Mouse (Mus musculus) c-Kit-positive CD71-negative TER-119-negative erythroid progenitor cells, embryonic 14.5 days (primary cell): ENCODE results near the gene Lbx2.

Experiments used
- DNase-seq: peaks from one replicate; pipeline ENCODE4 v3.0.0-alpha.2; 2013; ENCODE audit warnings: low read depth

The Lbx2 gene

GRCm38 (mm10) chr6:83132176-83132919 is 46.2 kb downstream of the Lbx2 start:
- no peak for DNase-seq

GRCm38 (mm10) chr6:83134226-83134625 is 48.1 kb downstream of the Lbx2 start:
- no peak for DNase-seq

- DNase-seq: no peak
Measured at GRCm38 (mm10) chr6:83134951-83135513, 48.9 kb downstream of the Lbx2 start, which contains the start of gene Rtkn. Gene Rtkn, plus strand, starts transcription at chr6:83135463.

- DNase-seq: no peak
Measured at GRCm38 (mm10) chr6:83135571-83136161, 49.5 kb downstream of the Lbx2 start.

GRCm38 (mm10) chr6:83136291-83136880 is 50.2 kb downstream of the Lbx2 start:
- DNase-seq: no peak

GRCm38 (mm10) chr6:83136881-83137575 is 50.9 kb downstream of the Lbx2 start:
- DNase-seq: no peak

- DNase-seq: no peak
Measured at GRCm38 (mm10) chr6:83137576-83137950, 51.4 kb downstream of the Lbx2 start.
